Mouse (Mus musculus) adrenal gland, postnatal 10 days (tissue): ENCODE data around the gene Ccdc187. TPM values are rescaled to one million over a fixed set of nuclear protein-coding genes. Genes with fewer than 3 reads are reported as not detected.
A peak's percentile ranks its signal among the peaks of the same experiment; 100 is the strongest.

Source experiments
- DNase-seq: peaks from one replicate; pipeline ENCODE4 v3.0.0; 2021; ENCODE audit warnings: mixed read lengths
- total RNA-seq, 2 experiments: library from RNA; stranded (reverse); gene quantifications; 2 replicates each; pipeline ENCODE4 v1.2.3; 2021

Ccdc187 gene
- total RNA-seq, 2 experiments from 2014 or later = 0.81 to 1.5 TPM

- peak; percentile 72 for DNase-seq
These were observed 79.8 kb downstream of the Ccdc187 start for GRCm38 (mm10) chr2:26214526-26214925.

- no peak for DNase-seq
These were observed 84.8 kb downstream of the Ccdc187 start for GRCm38 (mm10) chr2:26209566-26209965.

- peak; percentile 97 for DNase-seq
These were observed 86.1 kb downstream of the Ccdc187 start, which contains the start of gene Lhx3 for GRCm38 (mm10) chr2:26208126-26208789. TSS of gene Lhx3 (minus strand) at chr2:26208289.

- DNase-seq = peak; percentile 60
These were observed 86.8 kb downstream of the Ccdc187 start for GRCm38 (mm10) chr2:26207559-26207958.

GRCm38 (mm10) chr2:26205761-26206160 is 88.6 kb downstream of the Ccdc187 start:
- DNase-seq = no peak

GRCm38 (mm10) chr2:26205126-26205525 is 89.2 kb downstream of the Ccdc187 start:
- DNase-seq = peak; percentile 77

GRCm38 (mm10) chr2:26202849-26203475 is 91.4 kb downstream of the Ccdc187 start:
- peak; percentile 66 for DNase-seq

- DNase-seq = peak; percentile 30
These were observed 92.2 kb downstream of the Ccdc187 start for GRCm38 (mm10) chr2:26201926-26202848.

- DNase-seq = no peak
These were observed 95.9 kb downstream of the Ccdc187 start for GRCm38 (mm10) chr2:26198488-26198887.

GRCm38 (mm10) chr2:26194552-26195339 is 99.6 kb downstream of the Ccdc187 start:
- DNase-seq = no peak

Other genes starting within 250 kb of the Ccdc187 start
- gene Nacc2, start 171.3 kb downstream of the Ccdc187 start, total RNA-seq = 10 to 100 TPM; 19.9 to 31.0 TPM
- under 1 TPM; 0.27 to 0.64 TPM for gene Lhx3, start 86.3 kb downstream of the Ccdc187 start, total RNA-seq
- 10 to 100 TPM; 17.6 to 18.2 TPM for gene Qsox2, start 57.0 kb downstream of the Ccdc187 start, total RNA-seq
- gene Gpsm1, start 21.0 kb upstream of the Ccdc187 start, total RNA-seq = 10 to 100 TPM; 15.7 to 19.3 TPM
- gene Dnlz, start 57.6 kb upstream of the Ccdc187 start, total RNA-seq = 10 to 100 TPM; 18.5 to 20.2 TPM
- 1 to 10 TPM; 1.5 to 2.2 TPM for gene Card9, start 66.4 kb upstream of the Ccdc187 start, total RNA-seq
- gene Snapc4, start 86.1 kb upstream of the Ccdc187 start, total RNA-seq = 10 to 100 TPM; 19.6 to 33.0 TPM
- 10 to 100 TPM; 76.5 to 78.7 TPM for gene Entr1, start 94.8 kb upstream of the Ccdc187 start, total RNA-seq
- 100 to 1,000 TPM; 125 to 129 TPM for gene Pmpca, start 94.8 kb upstream of the Ccdc187 start, total RNA-seq
- gene Inpp5e, start 114.6 kb upstream of the Ccdc187 start, total RNA-seq = 10 to 100 TPM; 17.0 to 22.5 TPM
- 10 to 100 TPM; 47.6 to 48.4 TPM for gene Sec16a, start 150.7 kb upstream of the Ccdc187 start, total RNA-seq
- 10 to 100 TPM; 27.1 to 36.4 TPM for gene Notch1, start 222.1 kb upstream of the Ccdc187 start, total RNA-seq